Mouse (Mus musculus) intestine, embryonic 14.5 days (tissue): ENCODE data around the gene Bcap31. TPM values are rescaled to one million over a fixed set of nuclear protein-coding genes. Genes with fewer than 3 reads are reported as not detected.
"Not testable (repeated sequence)": the region's sequence is repeated elsewhere in the genome, so short reads cannot be mapped to it uniquely, and the experiment has no call there.

ENCODE experiments used
- ATAC-seq: fragments of 200-750 bp; cut with Nextera tagmentation; replicated peaks from 2 replicates; pipeline ENCODE4 v1.8.0; 2017; ENCODE audit warnings: low read depth, moderate number of reproducible peaks, moderate TSS enrichment, moderate library complexity; ENCODE audit not compliant: low FRiP score, low TSS enrichment
- DNase-seq: peaks from one replicate; pipeline ENCODE4 v3.0.0-alpha.2; 2018; ENCODE audit warnings: low spot score
- H3K27ac ChIP-seq: fragments of 300-500 bp; sonication (generic); 2 replicates; pipeline ENCODE4 v1.5.1; 2014; ENCODE audit warnings: low read depth, mild to moderate bottlenecking, control low read depth
- H3K27me3 ChIP-seq: fragments of 300-500 bp; sonication (generic); replicated peaks from 2 replicates; pipeline ENCODE4 v1.6.1; 2014; ENCODE audit warnings: low read length, control low read depth; ENCODE audit not compliant: control insufficient read depth, insufficient read depth
- H3K36me3 ChIP-seq: fragments of 300-500 bp; sonication (generic); 2 replicates; pipeline ENCODE4 v1.6.1; 2014; ENCODE audit warnings: low read length, control low read depth; ENCODE audit not compliant: control insufficient read depth, insufficient read depth
- H3K4me1 ChIP-seq: fragments of 300-500 bp; sonication (generic); replicated peaks from 2 replicates; pipeline ENCODE4 v1.6.1; 2014; ENCODE audit warnings: low read length, control low read depth, mixed read lengths; ENCODE audit not compliant: control insufficient read depth, insufficient read depth
- H3K4me2 ChIP-seq: fragments of 300-500 bp; sonication (generic); 2 replicates; pipeline ENCODE4 v1.6.1; 2014; ENCODE audit warnings: low read length
- H3K4me3 ChIP-seq: fragments of 300-500 bp; sonication (generic); 2 replicates; pipeline ENCODE4 v1.5.1; 2014; ENCODE audit warnings: low read depth, low read length, control low read depth, mixed read lengths
- H3K9ac ChIP-seq: fragments of 300-500 bp; sonication (generic); 2 replicates; pipeline ENCODE4 v1.6.1; 2014; ENCODE audit warnings: mild to moderate bottlenecking, low read length
- H3K9me3 ChIP-seq: fragments of 300-500 bp; sonication (generic); 2 replicates; pipeline ENCODE4 v1.6.1; 2016; ENCODE audit warnings: low read length, control low read depth; ENCODE audit not compliant: control insufficient read depth
- WGBS: fragments of 180-500 bp; shearing (Covaris S2); extraction: QIAGEN DNeasy Blood & Tissue Kit; methylation state at CpG from one replicate; pipeline ENCODE4 v1.1.7; 2014; 5-methylcytosine and 5-hydroxymethylcytosine counted together
- polyA plus RNA-seq: library from polyadenylated mRNA; unstranded; fragments of >200 nt; fragmentation: Nextera tagmentation; extraction: Ambion mirVana; gene quantifications from 2 replicates; pipeline ENCODE4 v1.2.1, GENCODE M21; 2014

Bcap31 gene
- polyA plus RNA-seq: 230 and 236 TPM in 2 replicates

- Histone ChIP-seq H3K4me1 (peaks cover 17% of the 10 kb centered on the region), H3K36me3 (peaks cover 1% of the 10 kb centered on the region; the same call in 1 of the 2 replicates), H3K4me3 (peak within 1 kb of the TSS; percentile 51), H3K27me3 (no peaks in the 10 kb centered on the region), H3K4me2 (peak within 1 kb of the TSS; percentile 60), H3K27ac (peak within 1 kb of the TSS; percentile 59; the same call in 1 of the 2 replicates), H3K9me3 (no peaks in the 10 kb centered on the region), H3K9ac (peak within 1 kb of the TSS; percentile 59)
- DNase-seq: peak; percentile 91
- ATAC-seq: peak; percentile 93
- WGBS: 14% methylated on average over 35 of the region's 45 CpGs
Observed at GRCm38 (mm10) chrX:73716109-73716661, at the start of gene Bcap31, which contains the start of gene Abcd1. TSS of gene Bcap31 (minus strand) at chrX:73716175. TSS of gene Abcd1 (plus strand) at chrX:73716597.

- no peak overlapping the region for H3K4me2 ChIP-seq
- DNase-seq (no peak), ATAC-seq (no peak)
- no peak overlapping the region for H3K27ac ChIP-seq
- H3K9me3 ChIP-seq: no peaks in the 10 kb centered on the region
- H3K4me1 ChIP-seq: no peaks in the 10 kb centered on the region
- H3K4me3 ChIP-seq: no peak overlapping the region
- H3K36me3 ChIP-seq: no peaks in the 10 kb centered on the region
- H3K9ac ChIP-seq: no peak overlapping the region
- WGBS: 67% methylated on average over 1 of the region's 1 CpGs
- no peaks in the 10 kb centered on the region for H3K27me3 ChIP-seq
Observed at GRCm38 (mm10) chrX:73765311-73765710, 49.3 kb upstream of the Bcap31 start.

GRCm38 (mm10) chrX:73758611-73759290, 42.8 kb upstream of the Bcap31 start:
- DNase-seq (no peak), ATAC-seq (no peak)
- H3K36me3 ChIP-seq: no peaks in the 10 kb centered on the region
- no peaks in the 10 kb centered on the region for H3K27me3 ChIP-seq
- H3K4me2 ChIP-seq: no peak overlapping the region
- H3K27ac ChIP-seq: no peak overlapping the region
- WGBS: 82% methylated on average over 13 of the region's 13 CpGs
- H3K9me3 ChIP-seq: no peaks in the 10 kb centered on the region
- no peaks in the 10 kb centered on the region for H3K4me1 ChIP-seq
- no peak overlapping the region for H3K4me3 ChIP-seq
- no peak overlapping the region for H3K9ac ChIP-seq

GRCm38 (mm10) chrX:73756334-73757140, 40.6 kb upstream of the Bcap31 start, which contains the start of gene Plxnb3:
TSS of gene Plxnb3 (plus strand) at chrX:73757090.
- no peak within 1 kb of the TSS for H3K4me2 ChIP-seq
- H3K27me3 ChIP-seq: no peaks in the 10 kb centered on the region
- no peaks in the 10 kb centered on the region for H3K4me1 ChIP-seq
- no peaks in the 10 kb centered on the region for H3K36me3 ChIP-seq
- WGBS: 76% methylated on average over 5 of the region's 5 CpGs
- ATAC-seq (no peak), DNase-seq (no peak)
- H3K27ac ChIP-seq: no peak within 1 kb of the TSS
- no peaks in the 10 kb centered on the region for H3K9me3 ChIP-seq
- H3K9ac ChIP-seq: no peak within 1 kb of the TSS
- H3K4me3 ChIP-seq: no peak within 1 kb of the TSS

GRCm38 (mm10) chrX:73748977-73749376, 33.0 kb upstream of the Bcap31 start:
- WGBS: 85% methylated on average over 1 of the region's 1 CpGs
- Histone ChIP-seq H3K4me3 (no peak overlapping the region), H3K4me2 (no peak overlapping the region), H3K9ac (no peak overlapping the region), H3K27ac (no peak overlapping the region), H3K9me3 (no peaks in the 10 kb centered on the region), H3K4me1 (no peaks in the 10 kb centered on the region), H3K27me3 (no peaks in the 10 kb centered on the region), H3K36me3 (no peaks in the 10 kb centered on the region)
- ATAC-seq (no peak), DNase-seq (no peak)

GRCm38 (mm10) chrX:73744774-73745481, 29.0 kb upstream of the Bcap31 start:
- no peak overlapping the region for H3K27ac ChIP-seq
- DNase-seq (no peak), ATAC-seq (0 out of 2 replicates have a peak, but pooled peaks have one; percentile 36)
- no peaks in the 10 kb centered on the region for H3K36me3 ChIP-seq
- no peak overlapping the region for H3K4me3 ChIP-seq
- no peak overlapping the region for H3K4me2 ChIP-seq
- 54% methylated on average over 1 of the region's 1 CpGs for WGBS
- no peak overlapping the region for H3K9ac ChIP-seq
- no peaks in the 10 kb centered on the region for H3K9me3 ChIP-seq
- no peaks in the 10 kb centered on the region for H3K27me3 ChIP-seq
- no peaks in the 10 kb centered on the region for H3K4me1 ChIP-seq

GRCm38 (mm10) chrX:73739841-73740240, 23.9 kb upstream of the Bcap31 start:
- WGBS: 96% methylated on average over 7 of the region's 7 CpGs
- H3K36me3 ChIP-seq, H3K9ac ChIP-seq, H3K4me3 ChIP-seq, ATAC-seq, H3K4me2 ChIP-seq, H3K4me1 ChIP-seq, H3K9me3 ChIP-seq, H3K27me3 ChIP-seq, DNase-seq, H3K27ac ChIP-seq: not testable (repeated sequence)

- DNase-seq (no peak), ATAC-seq (no peak)
- Histone ChIP-seq H3K27ac (no peak overlapping the region), H3K27me3 (no peaks in the 10 kb centered on the region), H3K4me2 (no peak overlapping the region), H3K4me1 (no peaks in the 10 kb centered on the region), H3K36me3 (no peaks in the 10 kb centered on the region; the same call in 1 of the 2 replicates), H3K4me3 (no peak overlapping the region), H3K9me3 (no peaks in the 10 kb centered on the region), H3K9ac (no peak overlapping the region)
- 76% methylated on average over 5 of the region's 5 CpGs for WGBS
Observed at GRCm38 (mm10) chrX:73739151-73739550, 23.2 kb upstream of the Bcap31 start.
